Mouse (Mus musculus): ENCODE results near the gene Kbtbd13. TPM values are rescaled to one million over a fixed set of nuclear protein-coding genes. Genes with fewer than 3 reads are reported as not detected.
A peak's percentile ranks its signal among the peaks of the same experiment; 100 is the strongest.

Gene Kbtbd13
- total RNA-seq, 2 experiments from 2014 or later: 0.17 to 0.40 TPM

GRCm38 (mm10) chr9:65398279-65398678 lies 6.8 kb upstream of the Kbtbd13 start, which contains the start of gene Rasl12:
Gene Rasl12 (plus strand): TSS chr9:65398506.
- peak; percentile 36 to 49 for DNase-seq (ENCODE audit: extremely low spot score in 1 of 2, low spot score in 1 of 2)

GRCm38 (mm10) chr9:65394360-65394759 lies 2.9 kb upstream of the Kbtbd13 start:
- no peak for DNase-seq (ENCODE audit: extremely low spot score in 1 of 2, low spot score in 1 of 2)

GRCm38 (mm10) chr9:65393606-65394005 lies 2.2 kb upstream of the Kbtbd13 start:
- no peak for DNase-seq (ENCODE audit: extremely low spot score in 1 of 2, low spot score in 1 of 2)

GRCm38 (mm10) chr9:65392638-65393364 lies 1.3 kb upstream of the Kbtbd13 start:
- peak; percentile 23 to 76 for DNase-seq (ENCODE audit: extremely low spot score in 1 of 2, low spot score in 1 of 2)

- no peak for DNase-seq (ENCODE audit: extremely low spot score in 1 of 2, low spot score in 1 of 2)
Observed at GRCm38 (mm10) chr9:65390752-65391612, 470 bp downstream of the Kbtbd13 start.

GRCm38 (mm10) chr9:65386373-65387140 lies 4.9 kb downstream of the Kbtbd13 start:
- DNase-seq (ENCODE audit: extremely low spot score in 1 of 2, low spot score in 1 of 2): no peak

- no peak for DNase-seq (ENCODE audit: extremely low spot score in 1 of 2, low spot score in 1 of 2)
Observed at GRCm38 (mm10) chr9:65384276-65384675, 7.2 kb downstream of the Kbtbd13 start.

- no peak for DNase-seq (ENCODE audit: extremely low spot score in 1 of 2, low spot score in 1 of 2)
Observed at GRCm38 (mm10) chr9:65382751-65383097, 8.7 kb downstream of the Kbtbd13 start.

GRCm38 (mm10) chr9:65382031-65382750 lies 9.3 kb downstream of the Kbtbd13 start:
- no peak for DNase-seq (ENCODE audit: extremely low spot score in 1 of 2, low spot score in 1 of 2)

- no peak for DNase-seq (ENCODE audit: extremely low spot score in 1 of 2, low spot score in 1 of 2)
Observed at GRCm38 (mm10) chr9:65381017-65381590, 10.3 kb downstream of the Kbtbd13 start.

GRCm38 (mm10) chr9:65375163-65375934 lies 16.1 kb downstream of the Kbtbd13 start:
- DNase-seq (ENCODE audit: extremely low spot score in 1 of 2, low spot score in 1 of 2): peak in 1 of 2 experiments; percentile 44

GRCm38 (mm10) chr9:65374468-65375162 lies 16.8 kb downstream of the Kbtbd13 start:
- DNase-seq (ENCODE audit: extremely low spot score in 1 of 2, low spot score in 1 of 2): no peak

- peak in 1 of 2 experiments; percentile 62 for DNase-seq (ENCODE audit: extremely low spot score in 1 of 2, low spot score in 1 of 2)
Observed at GRCm38 (mm10) chr9:65372449-65372848, 19.0 kb downstream of the Kbtbd13 start.

GRCm38 (mm10) chr9:65371756-65372155 lies 19.7 kb downstream of the Kbtbd13 start:
- no peak for DNase-seq (ENCODE audit: extremely low spot score in 1 of 2, low spot score in 1 of 2)

- no peak for DNase-seq (ENCODE audit: extremely low spot score in 1 of 2, low spot score in 1 of 2)
Observed at GRCm38 (mm10) chr9:65365721-65366120, 25.7 kb downstream of the Kbtbd13 start.

GRCm38 (mm10) chr9:65363684-65364083 lies 27.8 kb downstream of the Kbtbd13 start:
- DNase-seq (ENCODE audit: extremely low spot score in 1 of 2, low spot score in 1 of 2): no peak

GRCm38 (mm10) chr9:65360641-65361448 lies 30.6 kb downstream of the Kbtbd13 start, which contains the start of gene Ubap1l:
Gene Ubap1l (plus strand): TSS chr9:65361041.
- no peak for DNase-seq (ENCODE audit: extremely low spot score in 1 of 2, low spot score in 1 of 2)

Measured in layer of hippocampus, postnatal 25 days (tissue).